Mouse (Mus musculus) adrenal gland, postnatal 14 days (tissue): Measurements from ENCODE around the gene Ythdf1. TPM values are rescaled to one million over a fixed set of nuclear protein-coding genes. Genes with fewer than 3 reads are reported as not detected.

Experiments
- DNase-seq: peaks from one replicate; pipeline ENCODE4 v3.0.0; 2021; ENCODE audit warnings: mixed read lengths
- long read RNA-seq, 2 experiments: library from polyadenylated mRNA; stranded (forward); transcript quantifications; one replicate each; pipeline ENCODE4 v2.0.0; 2021
- total RNA-seq: library from RNA; stranded (reverse); gene quantifications from 2 replicates; pipeline ENCODE4 v1.2.3, GENCODE M21; 2021

Gene Ythdf1
- 52.0 and 61.3 TPM in 2 replicates for total RNA-seq
- long read RNA-seq, experiment 1, transcript Ythdf1-201 (5 exons, 3,184 nt) = major isoform, 44 of 76 reads
- long read RNA-seq, experiment 1, partial matches to known transcripts = 12 of 76 reads
- long read RNA-seq, experiment 1, other reads (novel, unspliced or antisense) = 20 of 76 reads
- long read RNA-seq, experiment 2, transcript Ythdf1-201 (5 exons, 3,184 nt) = major isoform, 26 of 38 reads
- long read RNA-seq, experiment 2, partial matches to known transcripts = 5 of 38 reads
- long read RNA-seq, experiment 2, other reads (novel, unspliced or antisense) = 7 of 38 reads

GRCm38 (mm10) chr2:180920810-180921400, at the start of gene Ythdf1:
TSS of gene Ythdf1 (minus strand) at chr2:180920949.
- DNase-seq = peak; percentile 99

DNA sequence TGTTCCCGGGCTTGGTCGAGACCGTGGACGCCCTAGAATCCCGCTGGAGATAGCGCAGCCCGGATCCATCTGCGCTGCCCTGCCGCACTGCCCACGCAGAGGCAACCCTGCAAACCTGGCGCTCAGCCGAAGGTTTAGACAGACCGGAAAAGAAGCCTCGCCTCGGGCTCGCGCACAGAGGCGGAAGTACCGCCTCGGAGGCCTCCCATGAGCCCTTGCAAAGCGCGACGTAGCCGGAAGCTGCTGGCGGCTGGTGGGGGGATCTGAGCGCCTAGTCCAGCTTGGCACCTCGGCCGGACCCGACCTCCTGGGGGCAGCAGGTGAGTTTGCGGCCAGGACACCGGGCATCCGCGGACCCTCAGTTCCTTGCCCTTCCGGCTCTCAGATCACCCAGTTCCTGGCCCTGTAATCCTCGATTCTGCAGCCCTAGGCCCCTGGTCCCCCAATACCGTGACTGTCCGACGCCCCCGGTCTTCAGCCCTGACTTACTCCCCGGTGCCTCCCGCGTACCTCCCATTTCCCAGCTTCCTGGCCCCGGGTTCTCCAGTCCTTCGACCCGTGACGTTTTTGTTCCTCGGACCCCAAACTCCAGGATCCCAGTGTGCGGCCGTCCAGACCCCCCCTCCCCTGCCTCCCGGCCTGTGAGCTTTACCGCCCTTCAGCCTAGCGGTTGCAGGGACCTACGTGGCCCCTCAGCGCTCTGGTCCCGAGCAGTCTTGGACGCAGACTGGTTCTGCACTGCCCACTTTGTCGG, 46.4 kb upstream of the Ythdf1 start, which contains the start of gene Arfgap1:
Gene Arfgap1 (plus strand): TSS at position 216 of the 754 bp plus-strand sequence.
- peak; percentile 96 for DNase-seq

- DNase-seq = no peak
Observed at GRCm38 (mm10) chr2:180966092-180966882, 45.5 kb upstream of the Ythdf1 start.

- peak; percentile 85 for DNase-seq
Observed at GRCm38 (mm10) chr2:180963956-180964355, 43.2 kb upstream of the Ythdf1 start.

DNA sequence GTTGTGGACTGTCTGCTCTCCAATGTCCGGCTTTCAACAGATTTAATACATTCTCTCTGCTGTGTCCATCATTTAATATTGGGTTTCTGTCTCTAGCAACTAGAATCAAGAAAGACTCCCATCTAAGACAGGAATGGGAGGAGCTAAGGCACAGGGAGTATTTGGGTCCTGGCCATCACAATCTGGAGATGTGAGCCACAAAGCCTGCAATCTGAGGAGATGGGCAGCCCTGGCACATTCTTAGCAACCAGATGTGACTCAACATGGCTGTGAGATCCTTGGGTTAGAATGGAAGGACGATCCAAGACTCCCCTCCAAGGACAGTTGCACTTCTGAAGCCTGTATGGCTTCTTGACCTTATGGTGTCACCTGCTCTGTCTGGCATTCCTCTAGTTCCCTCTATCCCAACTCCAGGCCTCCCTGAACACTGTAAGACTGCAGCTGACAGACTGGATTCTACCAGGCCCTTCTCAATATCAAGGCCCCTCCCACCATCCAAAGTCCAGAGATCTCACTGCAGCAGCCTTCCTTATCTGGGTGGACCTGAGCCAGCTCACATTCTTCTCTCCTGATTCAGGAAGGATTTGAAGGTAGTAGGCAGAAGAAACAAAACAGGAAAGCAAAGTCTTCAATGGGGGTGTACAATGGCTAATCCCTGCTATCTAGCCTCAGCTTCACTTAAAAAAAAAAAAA, 42.0 kb upstream of the Ythdf1 start:
- no peak for DNase-seq

GRCm38 (mm10) chr2:180960187-180960586, 39.4 kb upstream of the Ythdf1 start:
- no peak for DNase-seq

GRCm38 (mm10) chr2:180959605-180960004, 38.9 kb upstream of the Ythdf1 start:
- no peak for DNase-seq

DNA sequence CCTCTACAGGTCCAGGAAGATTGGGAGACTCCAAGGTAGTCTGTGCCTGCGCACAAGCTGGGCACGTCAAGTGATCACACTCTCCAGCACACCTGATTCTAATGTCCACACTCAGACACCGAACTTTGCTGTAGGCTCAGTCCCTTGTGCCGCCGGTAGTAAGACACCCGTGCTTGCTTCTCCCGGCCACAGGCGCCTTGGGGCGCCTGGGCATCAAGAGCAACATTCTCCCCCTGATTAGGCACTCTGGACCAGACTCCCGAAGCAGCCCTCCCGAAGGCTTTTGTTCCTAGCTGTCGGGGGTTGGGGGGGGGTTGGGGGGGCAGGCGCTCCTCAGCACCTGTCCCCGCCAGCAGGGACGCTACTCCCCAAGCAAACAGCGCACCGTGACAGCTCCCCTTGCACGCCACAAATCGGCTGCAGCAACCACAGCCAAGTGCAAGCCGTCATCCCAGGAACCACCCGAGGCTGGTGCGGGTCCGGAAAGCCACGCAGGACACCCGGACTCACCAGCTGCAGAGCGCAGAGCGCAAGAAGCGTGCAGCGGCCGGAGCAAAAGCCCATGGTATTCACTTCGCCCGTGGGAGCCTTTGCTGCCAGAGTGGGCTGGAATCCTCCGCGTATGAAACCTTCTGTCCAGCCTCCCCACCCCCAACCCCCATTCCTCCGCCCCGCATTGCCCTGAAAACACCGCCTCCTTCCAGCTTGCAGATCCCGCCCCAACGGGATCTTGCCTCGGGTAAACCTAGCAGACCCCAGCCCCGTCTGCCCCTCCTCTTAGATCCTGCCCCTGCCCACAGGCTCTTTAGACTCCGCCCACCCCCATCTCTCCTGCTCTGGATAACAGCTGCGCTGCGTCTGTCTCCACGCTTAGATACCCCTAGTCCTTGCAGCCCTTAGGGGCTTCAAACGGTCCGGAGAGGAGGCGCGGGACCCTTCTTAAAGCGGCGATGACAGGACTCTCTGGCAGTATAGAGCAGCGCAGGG, 33.6 kb upstream of the Ythdf1 start, which contains the start of gene Nkain4:
Gene Nkain4 (minus strand): TSS at position 639 of the 987 bp plus-strand sequence.
- DNase-seq = peak; percentile 43

DNA sequence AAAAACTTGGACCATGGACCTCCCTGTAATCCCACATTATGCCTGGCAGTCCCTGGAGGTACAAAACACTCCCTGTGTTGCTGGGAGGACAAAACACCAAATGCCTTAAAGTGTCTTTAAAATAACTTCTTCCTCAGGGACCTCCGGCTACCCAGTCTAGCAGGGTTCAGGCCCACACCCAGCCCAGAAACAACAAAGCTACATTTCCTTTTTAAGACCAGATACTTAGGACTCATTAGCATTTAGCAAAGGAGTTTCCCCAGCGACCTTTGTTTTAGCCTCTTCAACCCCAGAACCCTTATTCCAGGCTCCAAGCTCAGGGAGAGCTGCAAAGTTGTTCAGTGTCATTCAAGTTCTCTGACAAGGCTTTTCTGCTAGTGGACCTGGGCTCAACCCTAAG, 32.9 kb upstream of the Ythdf1 start:
- no peak for DNase-seq

- no peak for DNase-seq
Observed at GRCm38 (mm10) chr2:180952731-180953171, 32.0 kb upstream of the Ythdf1 start.

DNA sequence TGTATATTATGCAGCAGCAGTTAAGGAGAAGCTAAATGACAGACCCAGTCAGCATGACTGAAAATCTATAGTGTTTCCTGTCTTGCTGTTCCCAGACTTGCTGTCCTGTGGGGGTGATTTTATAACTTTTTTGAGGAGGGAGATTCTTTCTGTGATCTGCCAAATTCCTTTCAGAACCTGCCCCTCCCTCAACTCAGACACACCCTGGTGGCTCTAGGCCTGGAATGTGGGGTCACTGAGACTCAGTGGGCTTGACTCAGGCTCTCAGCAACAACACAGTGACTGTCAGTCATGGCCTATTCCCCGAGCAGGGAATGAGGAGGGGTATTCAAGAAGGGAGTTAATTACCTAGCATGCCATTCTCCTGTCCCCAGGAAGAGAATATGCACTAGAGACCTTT, 29.2 kb upstream of the Ythdf1 start:
- no peak for DNase-seq

GRCm38 (mm10) chr2:180941869-180942268, 21.1 kb upstream of the Ythdf1 start:
- DNase-seq = no peak

GRCm38 (mm10) chr2:180940187-180940586, 19.4 kb upstream of the Ythdf1 start:
- DNase-seq = no peak

DNA sequence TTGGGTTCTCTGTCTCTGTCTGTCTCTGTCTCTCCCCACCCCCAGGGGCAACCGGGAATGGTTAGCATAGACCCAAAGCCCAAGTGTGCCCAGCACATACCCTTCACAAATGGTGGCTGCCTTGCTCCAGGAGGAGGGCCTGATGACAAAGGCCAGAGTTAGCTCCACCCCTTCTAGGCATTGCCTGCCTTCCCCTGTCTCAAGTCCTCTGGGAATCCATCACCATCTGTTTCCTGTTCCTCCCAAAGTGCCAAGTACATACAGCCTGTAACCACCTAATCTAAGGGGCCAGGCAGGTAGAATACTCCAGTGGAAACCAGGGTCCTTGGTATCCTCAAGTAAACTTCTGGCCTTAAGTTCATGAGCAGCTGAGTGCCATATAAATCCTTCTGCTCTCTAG, 11.7 kb upstream of the Ythdf1 start:
- no peak for DNase-seq

DNA sequence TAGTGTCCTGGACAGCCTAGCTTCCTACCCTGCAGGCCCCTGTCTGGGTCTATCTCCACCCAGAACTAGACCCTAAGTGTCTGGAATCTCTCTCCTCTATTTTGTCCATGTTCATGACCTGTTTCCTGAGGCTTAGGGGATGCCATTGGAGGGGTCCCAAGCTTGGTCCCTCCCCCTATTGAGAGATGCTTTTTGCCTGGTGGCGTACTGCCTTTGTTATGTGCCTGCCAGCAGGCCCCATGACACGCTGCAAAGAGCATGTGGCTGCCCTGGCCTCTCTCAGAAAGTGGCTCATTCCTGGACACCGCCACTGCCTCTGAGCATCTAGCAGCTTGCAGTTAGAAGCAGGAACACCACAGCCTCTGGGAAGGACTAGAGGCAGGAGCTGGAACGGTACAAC, 8.0 kb upstream of the Ythdf1 start, which contains the start of gene Birc7:
Gene Birc7 (plus strand): TSS at position 301 of the 400 bp plus-strand sequence.
- no peak for DNase-seq

GRCm38 (mm10) chr2:180925176-180925575, 4.4 kb upstream of the Ythdf1 start:
- DNase-seq = peak; percentile 80

DNA sequence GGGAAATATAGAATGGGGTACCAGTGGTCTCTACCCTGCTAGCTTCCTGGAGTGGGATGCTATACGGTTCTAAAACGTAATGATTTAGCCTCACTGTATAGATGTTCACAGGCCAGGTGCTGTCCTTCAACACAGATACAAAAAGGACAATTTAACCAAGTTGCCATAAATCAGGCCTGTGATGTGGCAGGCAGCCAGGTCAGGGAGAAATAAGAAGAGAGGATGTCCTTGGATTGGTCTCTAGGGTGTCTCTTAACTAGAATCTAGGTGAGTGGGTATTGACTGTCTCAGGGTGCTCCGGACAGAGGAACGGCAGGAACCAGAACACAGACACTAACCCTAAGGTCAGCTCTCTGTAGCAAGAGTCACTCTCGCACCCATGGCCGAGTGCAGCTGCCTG, 2.0 kb upstream of the Ythdf1 start:
- peak; percentile 26 for DNase-seq

GRCm38 (mm10) chr2:180919913-180920809, 588 bp downstream of the Ythdf1 start:
- DNase-seq = peak; percentile 52

- no peak for DNase-seq
Observed at GRCm38 (mm10) chr2:180915886-180916433, 4.8 kb downstream of the Ythdf1 start.
